Mouse (Mus musculus): ENCODE data around the gene Morn2. TPM values are rescaled to one million over a fixed set of nuclear protein-coding genes. Genes with fewer than 3 reads are reported as not detected.

Morn2 gene
- polyA plus RNA-seq, 1 experiment from 2014 or later: 43.1 TPM

DNA sequence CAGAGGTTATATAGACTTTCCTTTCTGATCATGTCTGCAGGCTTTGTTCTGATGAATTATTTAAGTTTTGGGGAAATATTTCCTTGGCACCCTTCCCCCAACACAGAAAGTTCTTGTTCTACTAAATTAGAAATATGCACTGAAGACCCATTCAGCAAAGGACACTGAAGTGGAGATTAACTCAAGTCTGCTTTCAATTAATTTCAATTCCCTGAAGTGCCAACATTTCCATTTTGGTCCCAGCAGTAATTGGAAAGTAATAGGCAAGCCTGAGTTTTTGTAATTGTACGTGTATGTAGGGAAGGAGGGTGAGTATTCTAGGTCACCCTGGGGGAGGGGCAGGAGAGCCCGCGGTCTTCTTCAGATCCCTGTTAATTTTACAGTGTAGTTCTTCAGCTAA lies 36.4 kb downstream of the Morn2 start:
- no peak overlapping the region for H3K9ac ChIP-seq (ENCODE audit: low read length)
- H3K36me3 ChIP-seq (ENCODE audit: control insufficient read depth, insufficient read depth, low read length): no peaks in the 10 kb centered on the region
- no peaks in the 10 kb centered on the region for H3K9me3 ChIP-seq (ENCODE audit: control insufficient read depth, low read length)
- no peaks in the 10 kb centered on the region for H3K4me1 ChIP-seq (replicated peaks; ENCODE audit: control insufficient read depth, insufficient read depth, low read length)
- H3K27me3 ChIP-seq (ENCODE audit: control insufficient read depth, insufficient read depth, low read length): no peaks in the 10 kb centered on the region
- H3K4me3 ChIP-seq (ENCODE audit: low read depth, low read length): no peak overlapping the region
- no peak overlapping the region for H3K27ac ChIP-seq (ENCODE audit: low read depth, low read length)
- 73% methylated on average over 3 of the region's 3 CpGs for WGBS
- no peak for DNase-seq (ENCODE audit: low spot score)
- ATAC-seq (replicated peaks; ENCODE audit: low FRiP score): no peak
- H3K4me2 ChIP-seq (ENCODE audit: low read depth, low read length, severe bottlenecking): no peak overlapping the region

DNA sequence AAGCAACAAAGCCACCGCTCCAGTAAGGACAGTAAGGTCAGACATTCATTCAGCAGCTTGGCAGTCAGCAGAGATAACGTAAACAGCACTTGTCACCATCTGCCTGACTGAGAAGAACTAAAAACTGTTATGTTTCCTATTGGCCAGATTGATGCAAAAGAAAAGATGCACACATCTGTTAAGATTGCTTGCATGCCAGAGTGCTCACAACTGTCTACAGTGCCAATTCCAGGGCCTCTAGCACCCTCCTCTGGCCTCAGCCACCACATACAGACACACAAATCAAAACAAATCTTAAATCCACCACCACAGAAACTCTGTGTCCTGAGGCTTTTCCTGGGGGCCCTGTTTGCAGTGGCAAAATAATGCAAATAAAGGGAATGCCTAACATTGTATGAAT lies 42.4 kb downstream of the Morn2 start:
- WGBS: 82% methylated on average over 2 of the region's 2 CpGs
- H3K4me2 ChIP-seq (ENCODE audit: low read depth, low read length, severe bottlenecking): no peak overlapping the region
- no peaks in the 10 kb centered on the region for H3K4me1 ChIP-seq (replicated peaks; ENCODE audit: control insufficient read depth, insufficient read depth, low read length)
- no peak overlapping the region for H3K27ac ChIP-seq (ENCODE audit: low read depth, low read length)
- no peaks in the 10 kb centered on the region for H3K27me3 ChIP-seq (ENCODE audit: control insufficient read depth, insufficient read depth, low read length)
- H3K4me3 ChIP-seq (ENCODE audit: low read depth, low read length): no peak overlapping the region
- H3K9me3 ChIP-seq (ENCODE audit: control insufficient read depth, low read length): no peaks in the 10 kb centered on the region
- no peak overlapping the region for H3K9ac ChIP-seq (ENCODE audit: low read length)
- ATAC-seq (replicated peaks; ENCODE audit: low FRiP score) (no peak), DNase-seq (ENCODE audit: low spot score) (no peak)
- H3K36me3 ChIP-seq (ENCODE audit: control insufficient read depth, insufficient read depth, low read length): no peaks in the 10 kb centered on the region

DNA sequence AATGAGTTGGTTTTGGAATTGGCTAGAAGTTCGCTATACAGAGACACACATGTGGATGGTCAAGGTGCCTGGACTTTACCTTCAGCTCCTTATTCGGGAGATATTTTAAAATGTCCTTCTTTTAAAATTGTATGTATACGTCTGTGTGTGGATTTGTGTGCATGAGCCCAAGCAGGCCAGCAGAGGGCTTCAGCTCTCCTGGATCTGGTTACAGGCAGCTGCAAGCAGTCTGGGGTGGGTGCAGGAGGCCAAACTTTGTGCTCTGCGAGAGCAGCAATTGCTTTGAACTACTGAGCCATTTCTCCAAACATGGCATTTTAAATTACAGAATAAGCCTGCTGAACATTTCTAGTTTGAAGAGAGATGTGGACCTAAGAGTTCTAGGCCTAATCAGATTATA lies 55.3 kb downstream of the Morn2 start:
- DNase-seq (ENCODE audit: low spot score) (no peak), ATAC-seq (replicated peaks; ENCODE audit: low FRiP score) (no peak)
- H3K27ac ChIP-seq (ENCODE audit: low read depth, low read length): no peak overlapping the region
- no peak overlapping the region for H3K9ac ChIP-seq (ENCODE audit: low read length)
- H3K4me2 ChIP-seq (ENCODE audit: low read depth, low read length, severe bottlenecking): no peak overlapping the region
- H3K36me3 ChIP-seq (ENCODE audit: control insufficient read depth, insufficient read depth, low read length): no peaks in the 10 kb centered on the region
- 86% methylated on average over 4 of the region's 4 CpGs for WGBS
- H3K4me1 ChIP-seq (replicated peaks; ENCODE audit: control insufficient read depth, insufficient read depth, low read length): no peaks in the 10 kb centered on the region
- no peak overlapping the region for H3K4me3 ChIP-seq (ENCODE audit: low read depth, low read length)
- no peaks in the 10 kb centered on the region; the same call in 1 of the 2 replicates for H3K9me3 ChIP-seq (ENCODE audit: control insufficient read depth, low read length)
- no peaks in the 10 kb centered on the region for H3K27me3 ChIP-seq (ENCODE audit: control insufficient read depth, insufficient read depth, low read length)

DNA sequence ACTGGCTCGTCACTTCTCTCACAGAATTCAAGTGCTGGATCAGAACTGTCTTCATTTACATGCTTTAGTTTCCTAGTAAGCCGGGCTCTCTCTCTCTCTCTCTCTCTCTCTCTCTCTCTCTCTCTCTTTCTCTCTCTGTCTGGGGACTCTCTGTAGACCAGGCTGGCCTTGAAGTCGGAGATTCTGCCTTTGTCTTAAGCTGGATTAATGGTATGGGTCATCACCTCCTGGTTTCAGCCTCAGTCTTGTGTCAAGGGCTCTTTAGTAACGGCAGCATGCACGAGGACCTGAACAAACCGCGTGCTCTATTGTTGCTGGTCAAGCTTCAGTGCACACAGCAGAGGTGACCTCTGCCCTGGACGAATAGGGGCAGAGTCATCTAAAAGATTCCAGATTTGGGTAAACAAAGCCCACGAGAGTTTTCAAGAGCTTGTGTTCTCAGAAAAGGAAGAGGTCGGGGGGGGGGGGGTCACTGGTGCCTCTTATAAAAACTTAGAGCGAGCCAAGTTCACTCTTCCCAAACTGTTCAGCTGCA lies 56.7 kb downstream of the Morn2 start:
- no peaks in the 10 kb centered on the region for H3K36me3 ChIP-seq (ENCODE audit: control insufficient read depth, insufficient read depth, low read length)
- DNase-seq (ENCODE audit: low spot score): no peak
- 19% methylated on average over 11 of the region's 11 CpGs for WGBS
- H3K4me1 ChIP-seq (replicated peaks; ENCODE audit: control insufficient read depth, insufficient read depth, low read length): no peaks in the 10 kb centered on the region
- no peak overlapping the region for H3K4me2 ChIP-seq (ENCODE audit: low read depth, low read length, severe bottlenecking)
- no peak overlapping the region for H3K9ac ChIP-seq (ENCODE audit: low read length)
- no peak for ATAC-seq (replicated peaks; ENCODE audit: low FRiP score)
- H3K27ac ChIP-seq (ENCODE audit: low read depth, low read length): no peak overlapping the region
- H3K4me3 ChIP-seq (ENCODE audit: low read depth, low read length): no peak overlapping the region
- no peaks in the 10 kb centered on the region; the same call in 1 of the 2 replicates for H3K9me3 ChIP-seq (ENCODE audit: control insufficient read depth, low read length)
- no peaks in the 10 kb centered on the region for H3K27me3 ChIP-seq (ENCODE audit: control insufficient read depth, insufficient read depth, low read length)

Other genes with a start within 250 kb of the Morn2 start
- 127 TPM in 2 replicates for gene Hnrnpll, start 227.9 kb upstream of the Morn2 start, polyA plus RNA-seq (2014; fragmentation: Nextera tagmentation; extraction: Ambion mirVana)
- gene Galm, start 162.7 kb upstream of the Morn2 start, polyA plus RNA-seq (2014; fragmentation: Nextera tagmentation; extraction: Ambion mirVana): 11.2 and 12.5 TPM in 2 replicates
- 841 and 893 TPM in 2 replicates for gene Srsf7, start 82.9 kb upstream of the Morn2 start, polyA plus RNA-seq (2014; fragmentation: Nextera tagmentation; extraction: Ambion mirVana)
- gene Ttc39d, start 82.7 kb upstream of the Morn2 start, polyA plus RNA-seq (2014; fragmentation: Nextera tagmentation; extraction: Ambion mirVana): 0.07 TPM in 1 of 2 replicates, not detected in the other
- gene Gemin6, start 65.8 kb upstream of the Morn2 start, polyA plus RNA-seq (2014; fragmentation: Nextera tagmentation; extraction: Ambion mirVana): 51.6 and 53.9 TPM in 2 replicates
- gene Dhx57, start 273 bp downstream of the Morn2 start, polyA plus RNA-seq (2014; fragmentation: Nextera tagmentation; extraction: Ambion mirVana): 19.5 and 21.8 TPM in 2 replicates
- 0.21 and 1.4 TPM in 2 replicates for gene Arhgef33, start 17.2 kb downstream of the Morn2 start, polyA plus RNA-seq (2014; fragmentation: Nextera tagmentation; extraction: Ambion mirVana)
- gene Gm10190, start 83.3 kb downstream of the Morn2 start, polyA plus RNA-seq (2014; fragmentation: Nextera tagmentation; extraction: Ambion mirVana): 2.3 TPM in 1 of 2 replicates, not detected in the other
- gene Sos1, start 190.2 kb downstream of the Morn2 start, polyA plus RNA-seq (2014; fragmentation: Nextera tagmentation; extraction: Ambion mirVana): 8.8 and 11.0 TPM in 2 replicates